Mouse (Mus musculus): ENCODE measurements around the gene Tcerg1l.

DNA sequence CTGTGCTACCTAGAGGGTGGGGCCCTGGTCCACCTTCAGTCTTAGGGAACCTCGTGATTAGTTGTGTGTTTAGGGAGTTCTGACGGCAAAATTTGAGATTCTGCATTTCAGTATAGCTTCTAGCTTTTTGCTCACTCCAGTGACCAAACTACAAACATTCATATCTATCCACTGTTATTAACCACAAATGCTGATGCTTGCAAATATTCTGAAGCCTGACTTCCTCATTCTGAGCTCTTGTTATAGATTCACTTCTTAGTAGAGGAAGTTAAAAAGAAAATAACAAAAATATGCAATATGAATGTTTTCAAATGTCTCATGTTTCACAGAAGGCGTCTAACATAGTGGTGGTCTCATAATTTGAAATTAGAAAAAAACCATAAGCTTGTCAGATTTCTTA is 8.5 kb downstream of the Tcerg1l start:
- TF ChIP-seq CTCF (IDR thresholded peaks at IDR 0.05; ENCODE audit: insufficient read depth, low read depth, low read length) (no peak), POLR2A (IDR thresholded peaks at IDR 0.05; ENCODE audit: insufficient read depth, low read depth, low read length) (no peak)

All from olfactory bulb, adult 2 months (tissue).